Comparison of ENCODE assay signal across 21 mouse cellular contexts in the genomic region with DNA sequence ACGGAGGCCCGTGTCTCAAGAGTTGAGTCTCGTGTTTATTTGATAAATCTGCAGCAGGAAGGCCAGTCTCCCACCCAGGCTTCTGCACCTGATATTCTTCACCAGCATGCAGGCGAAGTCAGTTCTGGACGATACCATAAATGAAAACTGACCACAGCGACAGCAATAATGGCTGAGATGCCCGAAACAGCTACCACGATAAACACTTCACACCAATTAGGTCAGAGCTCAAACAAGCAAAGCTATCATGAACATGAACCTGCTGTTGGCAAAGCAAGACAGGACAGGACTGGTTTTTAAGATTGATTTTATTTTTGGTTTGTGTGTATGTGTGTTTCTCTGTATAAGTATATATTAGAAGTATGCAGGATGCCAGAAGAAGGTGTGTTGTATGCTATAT. TPM values are rescaled to one million over a fixed set of nuclear protein-coding genes. Genes with fewer than 3 reads are reported as not detected.
DNase-seq lines count a peak whose midpoint lies in the region; ATAC-seq and TF ChIP-seq lines count a peak whose summit lies in the region.
"Had no signal": no experiment of that assay in that cellular context is flagged by ENCODE, and none has a peak within 500 bp of the region (broad histone marks: within the 10 kb centered on the region; RNA-seq: fewer than 3 reads in every experiment).

No protein-coding gene starts in this region.

- H3K4me2 ChIP-seq in lung, embryonic 14.5 days = no peak overlapping the region
- H3K4me2 ChIP-seq: embryonic facial prominence, embryonic 13.5 days; forebrain, embryonic 12.5 days; forebrain, embryonic 15.5 days; hindbrain, embryonic 13.5 days had no signal

- no peak overlapping the region for H3K9ac ChIP-seq in lung, embryonic 14.5 days
- H3K9ac ChIP-seq: embryonic facial prominence, embryonic 13.5 days; forebrain, embryonic 12.5 days; forebrain, embryonic 15.5 days; hindbrain, embryonic 13.5 days had no signal

- H3K27ac ChIP-seq in lung, embryonic 14.5 days (ENCODE audit: low read depth) = no peak overlapping the region
- peak overlapping the region; percentile 80; the same call in 1 of the 2 replicates for H3K27ac ChIP-seq in limb, embryonic 10.5 days
- H3K27ac ChIP-seq: embryonic facial prominence, embryonic 13.5 days; forebrain, embryonic 12.5 days; forebrain, embryonic 15.5 days; hindbrain, embryonic 13.5 days had no signal

- 32% methylated on average over 8 of the region's 8 CpGs for WGBS in lung, embryonic 14.5 days
- 93% methylated on average over 8 of the region's 8 CpGs for WGBS in limb, embryonic 10.5 days

- no peak overlapping the region for H3K4me3 ChIP-seq in lung, embryonic 14.5 days (ENCODE audit: low read depth, low read length)
- no peak overlapping the region for H3K4me3 ChIP-seq in limb, embryonic 10.5 days
- H3K4me3 ChIP-seq: embryonic facial prominence, embryonic 13.5 days; erythroblast, embryonic 14.5 days; forebrain, embryonic 12.5 days; forebrain, embryonic 15.5 days; hindbrain, embryonic 13.5 days had no signal

- no peak for TF ChIP-seq CTCF in lung, embryonic 14.5 days (IDR thresholded peaks at IDR 0.05; ENCODE audit: low read depth)

- H3K4me1 ChIP-seq in lung, embryonic 14.5 days (ENCODE audit: insufficient read depth) = peaks cover 54% of the 10 kb centered on the region
- H3K4me1 ChIP-seq in limb, embryonic 10.5 days = peaks cover 59% of the 10 kb centered on the region

- DNase-seq in lung, embryonic 14.5 days = peak; percentile 66
- no peak for DNase-seq in lung, postnatal 4 days
- peak; percentile 39 for DNase-seq in lung, postnatal 36 days
- no peak for DNase-seq in lung, adult 18-20 months
- DNase-seq in limb, embryonic 10.5 days (ENCODE audit: low spot score) = no peak
- DNase-seq in left cerebral cortex, adult 8-10 months (ENCODE audit: low spot score in 2 of 2) = no peak
- DNase-seq: adrenal gland, adult 2 months; adrenal gland, postnatal 14 days; cerebellum, adult 11 months; cerebellum, adult 2 months; cerebellum, adult 9-11 months; cerebellum, postnatal 25 days; gastrocnemius, postnatal 25 days; heart, adult 18-20 months had no signal

- H3K9me3 ChIP-seq in lung, embryonic 14.5 days (ENCODE audit: low read depth, low read length) = no peaks in the 10 kb centered on the region; the same call in 1 of the 2 replicates
- H3K9me3 ChIP-seq in limb, embryonic 10.5 days (replicated peaks) = no peaks in the 10 kb centered on the region
- H3K9me3 ChIP-seq: embryonic facial prominence, embryonic 13.5 days; forebrain, embryonic 12.5 days; forebrain, embryonic 15.5 days; hindbrain, embryonic 13.5 days had no signal

- H3K27me3 ChIP-seq in lung, embryonic 14.5 days (ENCODE audit: insufficient read depth, low read length) = no peaks in the 10 kb centered on the region
- H3K27me3 ChIP-seq in limb, embryonic 10.5 days (ENCODE audit: low read depth, poor library complexity, severe bottlenecking) = no peaks in the 10 kb centered on the region
- H3K27me3 ChIP-seq: embryonic facial prominence, embryonic 13.5 days; forebrain, embryonic 12.5 days; forebrain, embryonic 15.5 days; hindbrain, embryonic 13.5 days had no signal

- no peak for ATAC-seq in lung, embryonic 14.5 days (ENCODE audit: insufficient read depth)
- ATAC-seq: CD4-positive, CD25-positive, alpha-beta regulatory T cell, adult 4 months; forebrain, embryonic 15.5 days; hindbrain, embryonic 16.5 days had no signal

- H3K36me3 ChIP-seq in lung, embryonic 14.5 days (ENCODE audit: insufficient read depth) = no peaks in the 10 kb centered on the region
- H3K36me3 ChIP-seq in limb, embryonic 10.5 days = no peaks in the 10 kb centered on the region
- H3K36me3 ChIP-seq: embryonic facial prominence, embryonic 13.5 days; forebrain, embryonic 12.5 days; forebrain, embryonic 15.5 days; hindbrain, embryonic 13.5 days had no signal

RNA-seq across cellular contexts. Expression of a gene that starts 42.8 kb away (rescaled TPM):
- polyA plus RNA-seq in lung, embryonic 14.5 days (2014; fragmentation: Nextera tagmentation; extraction: Ambion mirVana) = 196 and 200 TPM in 2 replicates
- polyA plus RNA-seq in limb, embryonic 10.5 days (2016; fragmentation: Nextera tagmentation; extraction: Ambion mirVana) = 138 and 152 TPM in 2 replicates
- 10 to 100 TPM; 59.6 to 74.9 (median 68.6) TPM for total RNA-seq in left cerebral cortex, adult 8-10 months (2022)

RNA-seq across cellular contexts. Expression of a gene that starts 57.4 kb away (rescaled TPM):
- polyA plus RNA-seq in lung, embryonic 14.5 days (2014; fragmentation: Nextera tagmentation; extraction: Ambion mirVana) = 119 and 123 TPM in 2 replicates
- polyA plus RNA-seq in limb, embryonic 10.5 days (2016; fragmentation: Nextera tagmentation; extraction: Ambion mirVana) = 46.4 and 63.7 TPM in 2 replicates
- total RNA-seq in left cerebral cortex, adult 8-10 months (2022) = 100 to 1,000 TPM; 101 to 107 (median 105) TPM

Comparison
In these comparisons a context has a peak if more than half of its experiments do, and no peak if none do; other contexts are left out.
1. DNase-seq: peak in lung, embryonic 14.5 days (single experiment) and lung, postnatal 36 days (single experiment); none in lung, postnatal 4 days (0 of 2), lung, adult 18-20 months (0 of 2), limb, embryonic 10.5 days (single experiment) and left cerebral cortex, adult 8-10 months (0 of 2).